Mouse (Mus musculus): ENCODE results near the gene Gm49425. TPM values are rescaled to one million over a fixed set of nuclear protein-coding genes. Genes with fewer than 3 reads are reported as not detected.

Gene Gm49425
- total and polyA plus RNA-seq, 2 experiments from 2014 or later = not detected

DNA sequence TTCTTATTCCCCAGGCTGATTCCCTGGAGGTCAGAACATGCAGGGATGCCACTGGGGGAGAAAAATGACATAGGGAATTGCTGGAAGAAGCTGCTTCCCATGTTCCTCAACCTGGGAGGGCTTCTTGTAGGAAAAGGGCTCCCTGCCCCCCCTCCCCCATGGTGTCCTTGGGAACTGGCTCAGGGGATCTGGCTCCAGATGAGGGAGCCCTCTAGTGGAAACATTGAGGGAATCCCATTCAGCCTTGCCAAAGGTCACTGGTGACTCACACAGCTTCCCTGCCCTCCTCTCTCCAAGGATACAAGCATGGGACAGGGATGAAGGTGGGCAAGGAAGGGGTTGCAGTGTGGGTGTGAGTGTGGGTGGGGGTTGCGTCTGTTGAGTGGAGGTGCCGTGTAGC lies 19.9 kb downstream of the Gm49425 start:
- Histone ChIP-seq H3K27ac (ENCODE audit: low read depth) (no peak overlapping the region), H3K27me3 (ENCODE audit: control insufficient read depth, insufficient read depth, low read length) (no peaks in the 10 kb centered on the region), H3K4me2 (ENCODE audit: low read depth, low read length) (no peak overlapping the region), H3K36me3 (replicated peaks; ENCODE audit: control insufficient read depth, insufficient read depth, low read length) (no peaks in the 10 kb centered on the region), H3K9me3 (replicated peaks; ENCODE audit: control insufficient read depth, low read length) (no peaks in the 10 kb centered on the region), H3K4me3 (ENCODE audit: low read depth, low read length) (no peak overlapping the region), H3K4me1 (ENCODE audit: control insufficient read depth, insufficient read depth) (peaks cover 5% of the 10 kb centered on the region), H3K9ac (replicated peaks; ENCODE audit: low read depth, low read length) (no peak overlapping the region)
- TF ChIP-seq CTCF (IDR thresholded peaks at IDR 0.05; ENCODE audit: low read depth) = peak; percentile 57
- TF ChIP-seq EP300 (IDR thresholded peaks at IDR 0.05; ENCODE audit: low read depth) = no peak
- WGBS = 57% methylated on average over 2 of the region's 2 CpGs
- DNase-seq (ENCODE audit: low spot score) (peak; percentile 29), ATAC-seq (ENCODE audit: insufficient read depth, low read depth) (no peak)

DNA sequence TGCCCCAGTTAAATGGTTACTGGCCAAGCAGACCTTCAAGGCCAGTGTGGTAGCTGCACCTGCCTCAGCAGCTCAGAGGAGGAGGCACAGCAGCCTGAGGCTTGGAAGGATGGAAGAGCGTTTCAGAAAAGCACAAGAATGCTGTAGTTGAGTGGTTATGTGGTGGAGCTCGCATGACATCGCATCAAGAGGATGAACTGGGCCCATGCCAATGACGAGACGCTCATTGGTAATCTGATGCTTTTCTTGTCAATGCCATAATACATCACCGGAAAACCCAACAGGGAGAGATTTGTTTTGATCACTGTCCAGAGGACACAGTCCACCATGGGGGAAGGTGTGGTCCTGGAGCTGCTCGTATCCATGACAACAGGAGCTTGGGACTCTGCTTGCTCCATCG lies 21.8 kb downstream of the Gm49425 start:
- H3K9me3 ChIP-seq (replicated peaks; ENCODE audit: control insufficient read depth, low read length) = no peaks in the 10 kb centered on the region
- H3K4me1 ChIP-seq (ENCODE audit: control insufficient read depth, insufficient read depth) = peaks cover 5% of the 10 kb centered on the region
- no peak overlapping the region for H3K27ac ChIP-seq (ENCODE audit: low read depth)
- no peak overlapping the region for H3K9ac ChIP-seq (replicated peaks; ENCODE audit: low read depth, low read length)
- DNase-seq (ENCODE audit: low spot score) (no peak), ATAC-seq (ENCODE audit: insufficient read depth, low read depth) (no peak)
- no peaks in the 10 kb centered on the region for H3K36me3 ChIP-seq (replicated peaks; ENCODE audit: control insufficient read depth, insufficient read depth, low read length)
- H3K4me2 ChIP-seq (ENCODE audit: low read depth, low read length) = no peak overlapping the region
- TF ChIP-seq EP300 (IDR thresholded peaks at IDR 0.05; ENCODE audit: low read depth) (no peak), CTCF (IDR thresholded peaks at IDR 0.05; ENCODE audit: low read depth) (no peak)
- WGBS = 78% methylated on average over 8 of the region's 8 CpGs
- H3K4me3 ChIP-seq (ENCODE audit: low read depth, low read length) = no peak overlapping the region
- H3K27me3 ChIP-seq (ENCODE audit: control insufficient read depth, insufficient read depth, low read length) = no peaks in the 10 kb centered on the region

GRCm38 (mm10) chr15:101494203-101494602 lies 22.9 kb downstream of the Gm49425 start:
- Histone ChIP-seq H3K4me3 (ENCODE audit: low read depth, low read length) (no peak overlapping the region), H3K4me1 (ENCODE audit: control insufficient read depth, insufficient read depth) (peaks cover 5% of the 10 kb centered on the region), H3K4me2 (ENCODE audit: low read depth, low read length) (no peak overlapping the region), H3K27ac (ENCODE audit: low read depth) (no peak overlapping the region), H3K9me3 (replicated peaks; ENCODE audit: control insufficient read depth, low read length) (no peaks in the 10 kb centered on the region), H3K36me3 (replicated peaks; ENCODE audit: control insufficient read depth, insufficient read depth, low read length) (no peaks in the 10 kb centered on the region), H3K9ac (replicated peaks; ENCODE audit: low read depth, low read length) (no peak overlapping the region), H3K27me3 (ENCODE audit: control insufficient read depth, insufficient read depth, low read length) (no peaks in the 10 kb centered on the region)
- DNase-seq (ENCODE audit: low spot score) (no peak), ATAC-seq (ENCODE audit: insufficient read depth, low read depth) (no peak)
- 56% methylated on average over 1 of the region's 1 CpGs for WGBS
- no peak for TF ChIP-seq CTCF (IDR thresholded peaks at IDR 0.05; ENCODE audit: low read depth)

- TF ChIP-seq EP300 (IDR thresholded peaks at IDR 0.05; ENCODE audit: low read depth) (no peak), CTCF (IDR thresholded peaks at IDR 0.05; ENCODE audit: low read depth) (no peak)
- ATAC-seq (ENCODE audit: insufficient read depth, low read depth) = no peak
Observed at GRCm38 (mm10) chr15:101493713-101494112, 23.3 kb downstream of the Gm49425 start.

DNA sequence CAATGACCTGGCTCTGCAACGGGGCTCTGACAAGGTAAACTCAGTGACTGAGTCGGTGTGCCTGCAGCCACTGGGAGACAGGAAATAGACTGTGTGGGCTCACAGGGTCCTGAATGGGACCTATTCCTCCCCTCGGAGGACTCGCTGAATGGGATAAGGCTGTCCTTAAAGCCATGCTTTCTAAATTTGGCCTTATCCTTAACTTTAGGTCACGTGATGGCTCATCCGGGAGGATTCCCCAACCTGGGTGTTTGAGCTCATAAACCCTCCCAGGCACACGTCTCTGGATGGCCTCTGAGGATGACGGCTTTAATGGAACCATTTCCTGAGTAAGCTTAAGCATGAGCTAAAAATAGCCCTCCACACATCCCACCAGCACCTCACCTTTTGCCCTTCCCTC lies 24.3 kb downstream of the Gm49425 start:
- Histone ChIP-seq H3K27ac (ENCODE audit: low read depth) (no peak overlapping the region), H3K36me3 (replicated peaks; ENCODE audit: control insufficient read depth, insufficient read depth, low read length) (no peaks in the 10 kb centered on the region), H3K9ac (replicated peaks; ENCODE audit: low read depth, low read length) (no peak overlapping the region), H3K27me3 (ENCODE audit: control insufficient read depth, insufficient read depth, low read length) (no peaks in the 10 kb centered on the region), H3K9me3 (replicated peaks; ENCODE audit: control insufficient read depth, low read length) (no peaks in the 10 kb centered on the region), H3K4me1 (ENCODE audit: control insufficient read depth, insufficient read depth) (peaks cover 5% of the 10 kb centered on the region), H3K4me2 (ENCODE audit: low read depth, low read length) (no peak overlapping the region), H3K4me3 (ENCODE audit: low read depth, low read length) (no peak overlapping the region)
- 18% methylated on average over 8 of the region's 8 CpGs for WGBS
- no peak for TF ChIP-seq EP300 (IDR thresholded peaks at IDR 0.05; ENCODE audit: low read depth)
- TF ChIP-seq CTCF (IDR thresholded peaks at IDR 0.05; ENCODE audit: low read depth) = no peak
- DNase-seq (ENCODE audit: low spot score) = no peak
- no peak for ATAC-seq (ENCODE audit: insufficient read depth, low read depth)

More at GRCm38 (mm10) chr15:101493713-101494112, 23.3 kb downstream of the Gm49425 start:
- DNase-seq (ENCODE audit: low spot score) = no peak
- no peaks in the 10 kb centered on the region for H3K27me3 ChIP-seq (ENCODE audit: control insufficient read depth, insufficient read depth, low read length)
- H3K4me3 ChIP-seq (ENCODE audit: low read depth, low read length) = no peak overlapping the region
- no peaks in the 10 kb centered on the region for H3K9me3 ChIP-seq (replicated peaks; ENCODE audit: control insufficient read depth, low read length)
- H3K36me3 ChIP-seq (replicated peaks; ENCODE audit: control insufficient read depth, insufficient read depth, low read length) = no peaks in the 10 kb centered on the region
- 90% methylated on average over 6 of the region's 6 CpGs for WGBS
- H3K27ac ChIP-seq (ENCODE audit: low read depth) = no peak overlapping the region
- no peak overlapping the region for H3K9ac ChIP-seq (replicated peaks; ENCODE audit: low read depth, low read length)
- no peak overlapping the region for H3K4me2 ChIP-seq (ENCODE audit: low read depth, low read length)
- peaks cover 5% of the 10 kb centered on the region for H3K4me1 ChIP-seq (ENCODE audit: control insufficient read depth, insufficient read depth)

GRCm38 (mm10) chr15:101491431-101491830 lies 25.6 kb downstream of the Gm49425 start, which contains the start of gene Krt83:
Gene Krt83 (minus strand): TSS chr15:101491512.
- Histone ChIP-seq H3K4me3 (ENCODE audit: low read depth, low read length) (no peak within 1 kb of the TSS), H3K4me1 (ENCODE audit: control insufficient read depth, insufficient read depth) (peaks cover 5% of the 10 kb centered on the region), H3K27me3 (ENCODE audit: control insufficient read depth, insufficient read depth, low read length) (no peaks in the 10 kb centered on the region), H3K36me3 (replicated peaks; ENCODE audit: control insufficient read depth, insufficient read depth, low read length) (no peaks in the 10 kb centered on the region), H3K4me2 (ENCODE audit: low read depth, low read length) (no peak within 1 kb of the TSS), H3K9ac (replicated peaks; ENCODE audit: low read depth, low read length) (no peak within 1 kb of the TSS), H3K27ac (ENCODE audit: low read depth) (no peak within 1 kb of the TSS), H3K9me3 (replicated peaks; ENCODE audit: control insufficient read depth, low read length) (no peaks in the 10 kb centered on the region)
- no peak for TF ChIP-seq CTCF (IDR thresholded peaks at IDR 0.05; ENCODE audit: low read depth)
- TF ChIP-seq EP300 (IDR thresholded peaks at IDR 0.05; ENCODE audit: low read depth) = no peak
- WGBS = 90% methylated on average over 6 of the region's 6 CpGs
- no peak for ATAC-seq (ENCODE audit: insufficient read depth, low read depth)
- DNase-seq (ENCODE audit: low spot score) = no peak
